14 mouse cellular contexts compared by ENCODE assay signal in genomic region chr8:92008616-92009610, GRCm38 (mm10).
DNase-seq lines count a peak whose midpoint lies in the region; ATAC-seq and TF ChIP-seq lines count a peak whose summit lies in the region.
"Had no signal": no experiment of that assay in that cellular context is flagged by ENCODE, and none has a peak within 500 bp of the region (broad histone marks: within the 10 kb centered on the region; RNA-seq: fewer than 3 reads in every experiment).

No protein-coding gene starts in this region.

- no peak overlapping the region for H3K27ac ChIP-seq in lung, postnatal 0 days (ENCODE audit: low read length)
- H3K27ac ChIP-seq: forebrain, embryonic 13.5 days; limb, embryonic 15.5 days; lung, embryonic 15.5 days had no signal

- no peaks in the 10 kb centered on the region for H3K4me1 ChIP-seq in lung, postnatal 0 days (ENCODE audit: insufficient read depth, low read depth, low read length)
- H3K4me1 ChIP-seq: forebrain, embryonic 13.5 days; limb, embryonic 15.5 days; lung, embryonic 15.5 days; megakaryocyte, embryonic 14.5 days had no signal

- no peak overlapping the region for H3K4me3 ChIP-seq in lung, postnatal 0 days (ENCODE audit: low read depth, low read length)
- H3K4me3 ChIP-seq: forebrain, embryonic 13.5 days; limb, embryonic 15.5 days; lung, embryonic 15.5 days; megakaryocyte, embryonic 14.5 days had no signal

- no peaks in the 10 kb centered on the region for H3K36me3 ChIP-seq in lung, postnatal 0 days (ENCODE audit: insufficient read depth, low read length)
- H3K36me3 ChIP-seq: G1E; limb, embryonic 15.5 days; lung, embryonic 15.5 days had no signal

- no peaks in the 10 kb centered on the region for H3K9me3 ChIP-seq in lung, postnatal 0 days (ENCODE audit: low read length)
- H3K9me3 ChIP-seq: forebrain, embryonic 13.5 days; limb, embryonic 15.5 days; lung, embryonic 15.5 days had no signal

- TF ChIP-seq EP300 in lung, postnatal 0 days (IDR thresholded peaks at IDR 0.05), result 0 out of 2 replicates have a peak, but pooled peaks have one; percentile 43

- TF ChIP-seq CTCF in lung, postnatal 0 days (IDR thresholded peaks at IDR 0.05), result no peak

- ATAC-seq in lung, postnatal 0 days, result peak; percentile 35
- ATAC-seq: forebrain, embryonic 13.5 days had no signal

- WGBS in lung, postnatal 0 days, result 61% methylated on average over 14 of the region's 14 CpGs

- no peak overlapping the region for H3K4me2 ChIP-seq in lung, postnatal 0 days (replicated peaks; ENCODE audit: low read depth, low read length)
- H3K4me2 ChIP-seq: forebrain, embryonic 13.5 days; limb, embryonic 15.5 days; lung, embryonic 15.5 days had no signal

- DNase-seq in adrenal gland, postnatal 14 days, result peak; percentile 43
- no peak for DNase-seq in adrenal gland, postnatal 10 days
- no peak for DNase-seq in lung, postnatal 0 days (ENCODE audit: low spot score)
- no peak for DNase-seq in lung, postnatal 4 days
- DNase-seq in kidney, adult 9 months, result peak; percentile 60
- DNase-seq in T-cell, adult 2 months (ENCODE audit: low spot score), result no peak
- no peak for DNase-seq in cerebellum, adult 9-10 months
- no peak for DNase-seq in cerebellum, postnatal 36 days
- DNase-seq: cerebellum, postnatal 25 days had no signal

- no peaks in the 10 kb centered on the region for H3K27me3 ChIP-seq in lung, postnatal 0 days (replicated peaks; ENCODE audit: insufficient read depth, low read length)
- H3K27me3 ChIP-seq: lung, embryonic 15.5 days; megakaryocyte, embryonic 14.5 days had no signal

- no peak overlapping the region for H3K9ac ChIP-seq in lung, postnatal 0 days (replicated peaks; ENCODE audit: low read depth)
- H3K9ac ChIP-seq: forebrain, embryonic 13.5 days; limb, embryonic 15.5 days; lung, embryonic 15.5 days had no signal

Comparison
In these comparisons a context has a peak if more than half of its experiments do, and no peak if none do; other contexts are left out.
1. DNase-seq: peak in adrenal gland, postnatal 14 days (single experiment) and kidney, adult 9 months (single experiment); none in adrenal gland, postnatal 10 days (single experiment), lung, postnatal 0 days (single experiment), lung, postnatal 4 days (0 of 2), T-cell, adult 2 months (single experiment), cerebellum, adult 9-10 months (single experiment) and cerebellum, postnatal 36 days (0 of 2).